Mouse (Mus musculus): ENCODE measurements at regions not wholly inside any gene's neighbourhood (a gene's known extent, or its start where the extent isn't known, plus 50 kb on each side); places are given as distances from the start of the nearest gene placed in this dataset.

- H3K4me3 ChIP-seq (replicated peaks; ENCODE audit: low read length): no peak overlapping the region
- no peaks in the 10 kb centered on the region for H3K36me3 ChIP-seq (ENCODE audit: control insufficient read depth, insufficient read depth)
- no peaks in the 10 kb centered on the region for H3K27me3 ChIP-seq (replicated peaks; ENCODE audit: control insufficient read depth, insufficient read depth, low read length)
- no peak for ATAC-seq
- H3K9ac ChIP-seq (replicated peaks; ENCODE audit: low read depth, low read length): no peak overlapping the region
- no peaks in the 10 kb centered on the region for H3K9me3 ChIP-seq (ENCODE audit: control insufficient read depth, low read length)
- H3K4me2 ChIP-seq (ENCODE audit: low read length): no peak overlapping the region
- H3K4me1 ChIP-seq (replicated peaks; ENCODE audit: control insufficient read depth, insufficient read depth, low read length): no peaks in the 10 kb centered on the region
- H3K27ac ChIP-seq (ENCODE audit: low read length): no peak overlapping the region
- 92% methylated on average over 11 of the region's 11 CpGs for WGBS
Observed at GRCm38 (mm10) chr17:47317651-47318050, 51.0 kb upstream of the Mrps10 start.

GRCm38 (mm10) chr17:47313162-47313561 lies 55.5 kb upstream of the Mrps10 start:
- ATAC-seq: no peak
- Histone ChIP-seq H3K4me1 (replicated peaks; ENCODE audit: control insufficient read depth, insufficient read depth, low read length) (no peaks in the 10 kb centered on the region), H3K9me3 (ENCODE audit: control insufficient read depth, low read length) (no peaks in the 10 kb centered on the region), H3K27ac (ENCODE audit: low read length) (no peak overlapping the region), H3K9ac (replicated peaks; ENCODE audit: low read depth, low read length) (no peak overlapping the region), H3K4me2 (ENCODE audit: low read length) (no peak overlapping the region), H3K27me3 (replicated peaks; ENCODE audit: control insufficient read depth, insufficient read depth, low read length) (no peaks in the 10 kb centered on the region), H3K4me3 (replicated peaks; ENCODE audit: low read length) (no peak overlapping the region), H3K36me3 (ENCODE audit: control insufficient read depth, insufficient read depth) (no peaks in the 10 kb centered on the region)
- 95% methylated on average over 7 of the region's 7 CpGs for WGBS

GRCm38 (mm10) chr17:47311272-47311671 lies 57.4 kb upstream of the Mrps10 start:
- Histone ChIP-seq H3K36me3 (ENCODE audit: control insufficient read depth, insufficient read depth) (no peaks in the 10 kb centered on the region), H3K4me1 (replicated peaks; ENCODE audit: control insufficient read depth, insufficient read depth, low read length) (no peaks in the 10 kb centered on the region; the same call in 1 of the 2 replicates), H3K4me2 (ENCODE audit: low read length) (no peak overlapping the region), H3K9me3 (ENCODE audit: control insufficient read depth, low read length) (no peaks in the 10 kb centered on the region), H3K4me3 (replicated peaks; ENCODE audit: low read length) (no peak overlapping the region), H3K9ac (replicated peaks; ENCODE audit: low read depth, low read length) (no peak overlapping the region), H3K27ac (ENCODE audit: low read length) (no peak overlapping the region), H3K27me3 (replicated peaks; ENCODE audit: control insufficient read depth, insufficient read depth, low read length) (no peaks in the 10 kb centered on the region)
- 98% methylated on average over 5 of the region's 5 CpGs for WGBS
- ATAC-seq: no peak

GRCm38 (mm10) chr17:47306027-47306761 lies 62.5 kb upstream of the Mrps10 start:
- peak; percentile 19; the same call in 1 of the 2 replicates for ATAC-seq

GRCm38 (mm10) chr17:47304463-47305199 lies 64.1 kb upstream of the Mrps10 start:
- 45% methylated on average over 8 of the region's 8 CpGs for WGBS
- H3K9ac ChIP-seq (replicated peaks; ENCODE audit: low read depth, low read length): no peak overlapping the region
- H3K27me3 ChIP-seq (replicated peaks; ENCODE audit: control insufficient read depth, insufficient read depth, low read length): no peaks in the 10 kb centered on the region
- no peak overlapping the region for H3K4me2 ChIP-seq (ENCODE audit: low read length)
- no peaks in the 10 kb centered on the region for H3K9me3 ChIP-seq (ENCODE audit: control insufficient read depth, low read length)
- H3K36me3 ChIP-seq (ENCODE audit: control insufficient read depth, insufficient read depth): no peaks in the 10 kb centered on the region
- no peak overlapping the region for H3K4me3 ChIP-seq (replicated peaks; ENCODE audit: low read length)
- no peak overlapping the region for H3K27ac ChIP-seq (ENCODE audit: low read length)
- peaks cover 6% of the 10 kb centered on the region for H3K4me1 ChIP-seq (replicated peaks; ENCODE audit: control insufficient read depth, insufficient read depth, low read length)
- ATAC-seq: no peak

More at GRCm38 (mm10) chr17:47306027-47306761, 62.5 kb upstream of the Mrps10 start:
- 33% methylated on average over 13 of the region's 13 CpGs for WGBS
- Histone ChIP-seq H3K4me3 (replicated peaks; ENCODE audit: low read length) (no peak overlapping the region), H3K27me3 (replicated peaks; ENCODE audit: control insufficient read depth, insufficient read depth, low read length) (no peaks in the 10 kb centered on the region), H3K36me3 (ENCODE audit: control insufficient read depth, insufficient read depth) (no peaks in the 10 kb centered on the region), H3K9me3 (ENCODE audit: control insufficient read depth, low read length) (no peaks in the 10 kb centered on the region), H3K27ac (ENCODE audit: low read length) (no peak overlapping the region), H3K9ac (replicated peaks; ENCODE audit: low read depth, low read length) (no peak overlapping the region), H3K4me2 (ENCODE audit: low read length) (no peak overlapping the region), H3K4me1 (replicated peaks; ENCODE audit: control insufficient read depth, insufficient read depth, low read length) (peaks cover 6% of the 10 kb centered on the region)

- H3K9ac ChIP-seq (replicated peaks; ENCODE audit: low read depth, low read length): no peak overlapping the region
- H3K36me3 ChIP-seq (ENCODE audit: control insufficient read depth, insufficient read depth): no peaks in the 10 kb centered on the region
- 97% methylated on average over 3 of the region's 3 CpGs for WGBS
- H3K27ac ChIP-seq (ENCODE audit: low read length): no peak overlapping the region
- no peak for ATAC-seq
- no peak overlapping the region for H3K4me2 ChIP-seq (ENCODE audit: low read length)
- H3K4me1 ChIP-seq (replicated peaks; ENCODE audit: control insufficient read depth, insufficient read depth, low read length): peaks cover 6% of the 10 kb centered on the region
- H3K9me3 ChIP-seq (ENCODE audit: control insufficient read depth, low read length): no peaks in the 10 kb centered on the region
- no peak overlapping the region for H3K4me3 ChIP-seq (replicated peaks; ENCODE audit: low read length)
- H3K27me3 ChIP-seq (replicated peaks; ENCODE audit: control insufficient read depth, insufficient read depth, low read length): no peaks in the 10 kb centered on the region
Observed at GRCm38 (mm10) chr17:47303600-47303999, 65.1 kb upstream of the Mrps10 start.

- 92% methylated on average over 6 of the region's 6 CpGs for WGBS
- H3K9ac ChIP-seq (replicated peaks; ENCODE audit: low read depth, low read length): no peak overlapping the region
Observed at GRCm38 (mm10) chr17:47298396-47298919, 70.2 kb upstream of the Mrps10 start.

GRCm38 (mm10) chr17:47297965-47298364 lies 70.7 kb upstream of the Mrps10 start:
- no peak overlapping the region for H3K4me3 ChIP-seq (replicated peaks; ENCODE audit: low read length)
- no peak for ATAC-seq
- 93% methylated on average over 8 of the region's 8 CpGs for WGBS
- H3K36me3 ChIP-seq (ENCODE audit: control insufficient read depth, insufficient read depth): no peaks in the 10 kb centered on the region
- H3K4me2 ChIP-seq (ENCODE audit: low read length): no peak overlapping the region
- no peak overlapping the region for H3K9ac ChIP-seq (replicated peaks; ENCODE audit: low read depth, low read length)
- H3K27me3 ChIP-seq (replicated peaks; ENCODE audit: control insufficient read depth, insufficient read depth, low read length): no peaks in the 10 kb centered on the region
- peaks cover 8% of the 10 kb centered on the region for H3K4me1 ChIP-seq (replicated peaks; ENCODE audit: control insufficient read depth, insufficient read depth, low read length)
- no peaks in the 10 kb centered on the region for H3K9me3 ChIP-seq (ENCODE audit: control insufficient read depth, low read length)
- H3K27ac ChIP-seq (ENCODE audit: low read length): no peak overlapping the region

More at GRCm38 (mm10) chr17:47298396-47298919, 70.2 kb upstream of the Mrps10 start:
- no peak for ATAC-seq
- Histone ChIP-seq H3K36me3 (ENCODE audit: control insufficient read depth, insufficient read depth) (no peaks in the 10 kb centered on the region), H3K27ac (ENCODE audit: low read length) (no peak overlapping the region), H3K4me2 (ENCODE audit: low read length) (no peak overlapping the region), H3K27me3 (replicated peaks; ENCODE audit: control insufficient read depth, insufficient read depth, low read length) (no peaks in the 10 kb centered on the region), H3K4me1 (replicated peaks; ENCODE audit: control insufficient read depth, insufficient read depth, low read length) (peaks cover 7% of the 10 kb centered on the region), H3K9me3 (ENCODE audit: control insufficient read depth, low read length) (no peaks in the 10 kb centered on the region), H3K4me3 (replicated peaks; ENCODE audit: low read length) (no peak overlapping the region)

GRCm38 (mm10) chr17:47296709-47297450 lies 71.8 kb upstream of the Mrps10 start:
- H3K4me1 ChIP-seq (replicated peaks; ENCODE audit: control insufficient read depth, insufficient read depth, low read length): peaks cover 8% of the 10 kb centered on the region
- no peak overlapping the region for H3K4me2 ChIP-seq (ENCODE audit: low read length)
- no peaks in the 10 kb centered on the region for H3K9me3 ChIP-seq (ENCODE audit: control insufficient read depth, low read length)
- 90% methylated on average over 9 of the region's 9 CpGs for WGBS
- no peak overlapping the region for H3K27ac ChIP-seq (ENCODE audit: low read length)
- no peak for ATAC-seq
- H3K9ac ChIP-seq (replicated peaks; ENCODE audit: low read depth, low read length): no peak overlapping the region
- H3K4me3 ChIP-seq (replicated peaks; ENCODE audit: low read length): no peak overlapping the region
- H3K27me3 ChIP-seq (replicated peaks; ENCODE audit: control insufficient read depth, insufficient read depth, low read length): no peaks in the 10 kb centered on the region
- no peaks in the 10 kb centered on the region for H3K36me3 ChIP-seq (ENCODE audit: control insufficient read depth, insufficient read depth)
